Mouse (Mus musculus): ENCODE data around the gene Jagn1.

DNA sequence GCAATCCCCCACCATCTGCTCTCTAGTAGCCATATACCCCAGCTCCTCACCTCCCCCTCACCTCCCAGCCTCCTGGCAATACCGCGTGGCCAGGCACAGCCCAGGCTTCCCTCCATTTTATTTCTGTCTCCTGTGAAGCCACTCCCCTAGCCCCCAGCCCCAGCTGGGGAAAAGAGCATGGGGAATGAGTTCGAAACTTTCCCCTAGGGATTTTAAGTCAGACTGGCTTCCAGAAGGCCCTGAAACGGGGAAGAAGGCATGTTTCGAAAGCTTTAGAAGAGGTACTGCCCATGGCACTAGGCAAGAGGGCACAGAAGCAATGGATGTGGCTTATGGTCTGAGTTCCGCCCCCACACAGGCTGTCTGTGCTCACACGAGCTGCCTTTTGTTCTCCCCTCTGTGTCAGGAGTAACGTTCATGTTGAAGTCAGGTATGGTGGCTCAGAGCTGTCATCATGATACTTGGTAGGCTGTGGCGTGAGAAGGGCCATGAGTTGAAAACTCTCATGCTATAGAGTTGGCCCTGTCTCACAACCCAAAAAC is 6.6 kb upstream of the Jagn1 start, which contains the start of gene Cidec:
- no peak for TF ChIP-seq POLR2A (IDR thresholded peaks at IDR 0.05; ENCODE audit: insufficient read depth, low read depth, low read length)
- no peak for TF ChIP-seq CTCF (IDR thresholded peaks at IDR 0.05; ENCODE audit: insufficient read depth, low read depth, low read length)

All from olfactory bulb, adult 2 months (tissue).